Mouse (Mus musculus): Measurements from ENCODE around the gene Myo1e. TPM values are rescaled to one million over a fixed set of nuclear protein-coding genes. Genes with fewer than 3 reads are reported as not detected.

The Myo1e gene
- polyA plus RNA-seq, 1 experiment from 2014 or later, result 20.6 TPM

DNA sequence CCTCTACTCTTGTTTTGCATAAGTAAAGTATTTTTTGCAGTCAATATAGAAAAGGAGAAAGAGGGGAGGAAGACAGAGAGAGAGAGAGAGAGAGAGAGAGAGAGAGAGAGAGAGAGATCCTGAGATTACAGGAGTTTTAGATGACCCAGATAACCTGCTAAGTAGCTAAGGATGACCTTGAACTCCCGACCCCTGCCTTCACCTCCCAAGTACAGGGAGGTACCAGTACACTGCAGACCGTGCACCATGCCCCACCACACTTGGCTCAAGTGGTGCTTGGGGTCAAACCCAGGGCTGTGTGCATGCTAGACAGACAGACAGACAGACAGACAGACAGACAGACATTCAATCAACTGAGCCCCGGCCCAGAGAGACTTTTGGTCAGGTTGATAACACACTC lies 69.9 kb downstream of the Myo1e start:
- no peak overlapping the region for H3K4me3 ChIP-seq (ENCODE audit: low read length)
- H3K27ac ChIP-seq (ENCODE audit: low read depth, low read length), result no peak overlapping the region
- no peaks in the 10 kb centered on the region for H3K36me3 ChIP-seq (ENCODE audit: control insufficient read depth, insufficient read depth, low read length)
- no peak overlapping the region for H3K4me2 ChIP-seq (replicated peaks; ENCODE audit: low read depth, low read length)
- WGBS, result 85% methylated on average over 3 of the region's 3 CpGs
- H3K9ac ChIP-seq (ENCODE audit: low read depth, low read length), result no peak overlapping the region
- H3K4me1 ChIP-seq (ENCODE audit: control insufficient read depth, insufficient read depth, low read length), result no peaks in the 10 kb centered on the region
- H3K27me3 ChIP-seq (ENCODE audit: control insufficient read depth, insufficient read depth, low read length), result no peaks in the 10 kb centered on the region
- no peaks in the 10 kb centered on the region for H3K9me3 ChIP-seq (ENCODE audit: control insufficient read depth, low read length)
- ATAC-seq (ENCODE audit: low FRiP score, low TSS enrichment), result no peak

DNA sequence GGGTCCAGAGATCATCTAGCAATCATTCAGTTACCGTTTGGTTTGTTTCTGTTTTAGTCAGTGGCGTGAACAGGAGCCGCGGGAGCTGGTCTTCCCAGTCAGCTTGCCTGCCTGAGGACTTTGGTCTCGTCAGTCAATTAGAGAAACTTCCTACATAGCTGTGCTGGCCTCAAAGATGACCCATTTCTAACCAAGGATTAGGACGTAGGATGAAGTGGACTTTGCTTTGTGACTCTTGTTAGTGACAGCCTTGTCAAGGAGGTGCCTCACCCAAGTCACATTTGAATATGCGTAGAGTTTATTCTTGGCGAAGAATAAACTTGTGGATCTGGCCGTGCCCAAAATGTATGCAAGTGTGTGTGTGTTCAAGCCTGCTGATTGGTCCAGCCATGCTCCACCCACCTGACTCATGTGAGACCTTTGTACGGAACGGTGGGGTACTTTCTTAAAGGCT lies 70.4 kb downstream of the Myo1e start:
- no peaks in the 10 kb centered on the region for H3K27me3 ChIP-seq (ENCODE audit: control insufficient read depth, insufficient read depth, low read length)
- ATAC-seq (ENCODE audit: low FRiP score, low TSS enrichment), result no peak
- no peak overlapping the region for H3K4me2 ChIP-seq (replicated peaks; ENCODE audit: low read depth, low read length)
- H3K4me3 ChIP-seq (ENCODE audit: low read length), result no peak overlapping the region
- no peaks in the 10 kb centered on the region for H3K4me1 ChIP-seq (ENCODE audit: control insufficient read depth, insufficient read depth, low read length)
- no peak overlapping the region for H3K9ac ChIP-seq (ENCODE audit: low read depth, low read length)
- no peaks in the 10 kb centered on the region for H3K9me3 ChIP-seq (ENCODE audit: control insufficient read depth, low read length)
- 85% methylated on average over 11 of the region's 11 CpGs for WGBS
- no peaks in the 10 kb centered on the region for H3K36me3 ChIP-seq (ENCODE audit: control insufficient read depth, insufficient read depth, low read length)
- no peak overlapping the region for H3K27ac ChIP-seq (ENCODE audit: low read depth, low read length)

DNA sequence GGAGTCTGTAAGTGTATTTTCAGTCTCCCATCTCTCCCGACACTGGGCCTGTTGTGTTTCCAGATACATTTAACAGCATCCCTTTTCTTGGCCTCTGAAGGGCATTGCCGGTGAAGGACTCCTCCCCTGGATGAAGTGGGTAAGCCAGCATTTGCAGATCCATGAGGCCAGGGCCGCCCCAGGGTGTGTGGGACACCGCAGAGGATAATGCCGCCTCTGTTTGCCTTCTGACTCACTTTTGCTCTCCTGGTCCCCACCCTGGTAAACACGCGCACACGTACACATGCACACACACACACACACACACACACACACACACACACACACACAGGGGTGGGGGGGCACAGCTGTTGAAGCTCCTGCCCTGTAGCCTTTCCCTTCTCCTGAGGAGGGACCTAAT lies 74.3 kb downstream of the Myo1e start:
- H3K27me3 ChIP-seq (ENCODE audit: control insufficient read depth, insufficient read depth, low read length), result no peaks in the 10 kb centered on the region
- no peaks in the 10 kb centered on the region for H3K4me1 ChIP-seq (ENCODE audit: control insufficient read depth, insufficient read depth, low read length)
- no peak overlapping the region for H3K27ac ChIP-seq (ENCODE audit: low read depth, low read length)
- H3K9me3 ChIP-seq (ENCODE audit: control insufficient read depth, low read length), result no peaks in the 10 kb centered on the region
- H3K4me2 ChIP-seq (replicated peaks; ENCODE audit: low read depth, low read length), result no peak overlapping the region
- H3K9ac ChIP-seq (ENCODE audit: low read depth, low read length), result no peak overlapping the region
- no peaks in the 10 kb centered on the region for H3K36me3 ChIP-seq (ENCODE audit: control insufficient read depth, insufficient read depth, low read length)
- H3K4me3 ChIP-seq (ENCODE audit: low read length), result no peak overlapping the region
- WGBS, result 90% methylated on average over 8 of the region's 8 CpGs
- ATAC-seq (ENCODE audit: low FRiP score, low TSS enrichment), result no peak

DNA sequence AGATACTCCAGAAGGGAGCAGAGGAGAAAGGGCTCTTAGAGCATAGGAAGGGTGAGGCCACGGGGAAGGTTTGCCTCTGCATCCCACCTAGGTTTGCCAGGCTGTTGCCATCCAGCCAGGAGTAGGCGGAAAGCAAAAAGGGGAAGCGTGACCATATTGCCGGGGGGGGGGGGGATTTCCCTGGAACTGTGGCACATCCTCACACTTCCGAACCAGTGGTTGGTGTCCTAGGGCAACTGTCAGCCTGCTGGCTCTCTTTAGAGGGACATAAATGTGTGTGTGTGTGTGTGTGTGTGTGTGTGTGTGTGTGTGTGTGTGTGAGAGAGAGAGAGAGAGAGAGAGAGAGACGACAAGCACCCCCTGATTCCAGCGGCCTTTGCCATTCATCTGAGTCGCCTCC lies 75.0 kb downstream of the Myo1e start:
- H3K4me2 ChIP-seq (replicated peaks; ENCODE audit: low read depth, low read length), result no peak overlapping the region
- no peaks in the 10 kb centered on the region for H3K9me3 ChIP-seq (ENCODE audit: control insufficient read depth, low read length)
- no peaks in the 10 kb centered on the region for H3K27me3 ChIP-seq (ENCODE audit: control insufficient read depth, insufficient read depth, low read length)
- H3K4me3 ChIP-seq (ENCODE audit: low read length), result no peak overlapping the region
- no peak overlapping the region for H3K27ac ChIP-seq (ENCODE audit: low read depth, low read length)
- no peak overlapping the region for H3K9ac ChIP-seq (ENCODE audit: low read depth, low read length)
- H3K36me3 ChIP-seq (ENCODE audit: control insufficient read depth, insufficient read depth, low read length), result no peaks in the 10 kb centered on the region
- WGBS, result 85% methylated on average over 8 of the region's 8 CpGs
- ATAC-seq (ENCODE audit: low FRiP score, low TSS enrichment), result no peak
- H3K4me1 ChIP-seq (ENCODE audit: control insufficient read depth, insufficient read depth, low read length), result no peaks in the 10 kb centered on the region

DNA sequence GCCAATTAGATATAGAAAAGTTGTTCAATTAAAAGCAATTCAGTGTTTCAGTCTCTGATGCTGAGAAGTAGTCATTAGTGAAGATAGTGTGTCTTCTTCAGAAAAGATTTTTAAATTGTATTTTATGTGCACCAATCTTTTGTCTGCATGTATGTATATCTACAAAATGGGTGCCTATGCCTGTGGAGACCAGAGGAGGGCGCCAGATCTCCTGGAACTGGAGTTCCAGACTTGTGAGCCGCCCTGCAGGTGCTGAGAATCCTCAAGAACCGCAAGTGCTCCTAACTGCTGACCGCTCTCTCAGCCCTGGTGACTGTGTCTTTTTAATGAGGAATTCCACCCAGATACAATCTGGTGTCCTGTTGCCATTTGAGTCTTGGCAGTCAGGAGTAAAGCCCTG lies 76.0 kb downstream of the Myo1e start:
- WGBS, result 87% methylated on average over 4 of the region's 4 CpGs
- H3K27me3 ChIP-seq (ENCODE audit: control insufficient read depth, insufficient read depth, low read length), result no peaks in the 10 kb centered on the region
- no peak for ATAC-seq (ENCODE audit: low FRiP score, low TSS enrichment)

DNA sequence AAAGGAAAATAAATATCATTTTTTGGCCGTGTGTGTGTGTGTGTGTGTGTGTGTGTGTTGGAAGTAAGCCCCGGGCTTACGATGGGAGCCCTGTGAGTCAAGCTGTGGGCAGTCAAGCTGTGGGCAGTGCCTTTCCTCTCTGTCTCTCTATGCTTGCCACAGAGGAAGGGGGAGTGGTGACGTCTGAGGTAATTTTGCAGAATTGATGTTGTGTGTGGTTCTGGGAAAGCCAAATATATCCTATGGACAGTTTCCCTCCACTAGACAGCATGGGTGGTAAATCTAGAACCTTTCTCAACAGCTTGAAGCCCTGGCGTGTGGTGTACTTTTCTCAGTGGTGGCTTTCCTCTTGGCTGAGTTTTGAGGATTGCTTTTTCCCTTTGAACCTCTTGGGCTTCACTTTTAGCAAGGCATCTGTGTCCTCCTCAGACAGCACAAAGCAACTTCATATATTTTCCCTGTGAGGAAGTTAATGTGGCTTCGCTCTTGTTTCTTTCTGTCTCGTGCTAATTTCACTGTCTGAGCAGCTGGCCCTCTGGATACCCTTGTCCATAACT lies 77.5 kb downstream of the Myo1e start:
- no peak for ATAC-seq (ENCODE audit: low FRiP score, low TSS enrichment)
- H3K36me3 ChIP-seq (ENCODE audit: control insufficient read depth, insufficient read depth, low read length), result no peaks in the 10 kb centered on the region
- H3K9me3 ChIP-seq (ENCODE audit: control insufficient read depth, low read length), result no peaks in the 10 kb centered on the region
- no peaks in the 10 kb centered on the region for H3K4me1 ChIP-seq (ENCODE audit: control insufficient read depth, insufficient read depth, low read length)
- H3K27me3 ChIP-seq (ENCODE audit: control insufficient read depth, insufficient read depth, low read length), result no peaks in the 10 kb centered on the region
- H3K4me3 ChIP-seq (ENCODE audit: low read length), result no peak overlapping the region
- no peak overlapping the region for H3K4me2 ChIP-seq (replicated peaks; ENCODE audit: low read depth, low read length)
- 67% methylated on average over 7 of the region's 7 CpGs for WGBS
- H3K9ac ChIP-seq (ENCODE audit: low read depth, low read length), result no peak overlapping the region
- no peak overlapping the region for H3K27ac ChIP-seq (ENCODE audit: low read depth, low read length)

More for the DNA sequence above, 76.0 kb downstream of the Myo1e start:
- Histone ChIP-seq H3K4me2 (replicated peaks; ENCODE audit: low read depth, low read length) (no peak overlapping the region), H3K9me3 (ENCODE audit: control insufficient read depth, low read length) (no peaks in the 10 kb centered on the region), H3K9ac (ENCODE audit: low read depth, low read length) (no peak overlapping the region), H3K4me1 (ENCODE audit: control insufficient read depth, insufficient read depth, low read length) (no peaks in the 10 kb centered on the region), H3K36me3 (ENCODE audit: control insufficient read depth, insufficient read depth, low read length) (no peaks in the 10 kb centered on the region), H3K4me3 (ENCODE audit: low read length) (no peak overlapping the region), H3K27ac (ENCODE audit: low read depth, low read length) (no peak overlapping the region)

DNA sequence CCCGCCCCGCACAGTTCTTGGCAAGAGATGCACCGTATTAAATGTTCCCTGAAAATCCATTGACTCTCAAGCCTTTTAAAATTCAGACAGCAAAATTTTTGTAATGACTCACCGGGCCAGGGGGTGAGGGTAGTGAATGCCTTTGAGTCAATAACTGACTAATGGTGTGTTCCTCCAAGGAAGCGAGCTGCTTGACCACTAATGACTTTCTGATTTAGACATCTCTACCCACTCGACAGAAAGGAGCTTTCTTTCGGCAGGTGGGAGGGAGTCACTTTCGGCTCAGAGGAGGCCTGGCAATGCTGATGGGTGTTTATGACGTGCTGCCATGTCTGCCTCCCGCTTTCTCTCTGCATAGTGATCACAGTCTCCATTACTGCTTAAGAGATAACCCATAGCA lies 83.6 kb downstream of the Myo1e start:
- H3K9ac ChIP-seq (ENCODE audit: low read depth, low read length), result no peak overlapping the region
- no peak overlapping the region for H3K27ac ChIP-seq (ENCODE audit: low read depth, low read length)
- no peaks in the 10 kb centered on the region for H3K36me3 ChIP-seq (ENCODE audit: control insufficient read depth, insufficient read depth, low read length)
- H3K4me3 ChIP-seq (ENCODE audit: low read length), result no peak overlapping the region
- ATAC-seq (ENCODE audit: low FRiP score, low TSS enrichment), result no peak
- WGBS, result 66% methylated on average over 10 of the region's 10 CpGs
- H3K4me2 ChIP-seq (replicated peaks; ENCODE audit: low read depth, low read length), result no peak overlapping the region
- H3K27me3 ChIP-seq (ENCODE audit: control insufficient read depth, insufficient read depth, low read length), result no peaks in the 10 kb centered on the region
- H3K4me1 ChIP-seq (ENCODE audit: control insufficient read depth, insufficient read depth, low read length), result no peaks in the 10 kb centered on the region
- no peaks in the 10 kb centered on the region for H3K9me3 ChIP-seq (ENCODE audit: control insufficient read depth, low read length)

DNA sequence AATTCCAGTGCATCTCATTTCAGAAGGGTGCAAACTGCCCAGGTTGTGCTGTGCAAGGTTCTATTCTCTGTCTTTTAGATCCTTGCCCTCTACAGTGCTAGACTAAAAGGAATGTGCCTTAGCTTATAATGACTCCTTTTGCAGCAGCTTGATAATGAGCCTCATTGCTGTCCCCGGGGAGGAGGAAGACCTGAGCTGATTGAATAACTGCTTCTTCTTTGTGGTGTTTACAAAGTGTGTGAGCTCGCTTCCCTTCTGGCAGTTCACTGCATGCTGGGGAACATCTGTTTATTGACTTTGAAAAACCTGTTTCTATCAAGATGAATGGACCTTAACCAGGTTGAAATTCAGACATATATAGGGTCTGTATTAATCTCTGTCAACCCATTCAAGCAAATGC lies 89.8 kb downstream of the Myo1e start:
- no peak overlapping the region for H3K4me2 ChIP-seq (replicated peaks; ENCODE audit: low read depth, low read length)
- H3K4me3 ChIP-seq (ENCODE audit: low read length), result no peak overlapping the region
- no peak for ATAC-seq (ENCODE audit: low FRiP score, low TSS enrichment)
- H3K9ac ChIP-seq (ENCODE audit: low read depth, low read length), result no peak overlapping the region
- no peaks in the 10 kb centered on the region for H3K27me3 ChIP-seq (ENCODE audit: control insufficient read depth, insufficient read depth, low read length)
- peaks cover 3% of the 10 kb centered on the region; the same call in 1 of the 2 replicates for H3K36me3 ChIP-seq (ENCODE audit: control insufficient read depth, insufficient read depth, low read length)
- 23% methylated on average over 2 of the region's 2 CpGs for WGBS
- 0 out of 2 replicates have a peak, but pooled peaks cover 4% of the 10 kb centered on the region for H3K9me3 ChIP-seq (ENCODE audit: control insufficient read depth, low read length)
- H3K27ac ChIP-seq (ENCODE audit: low read depth, low read length), result no peak overlapping the region
- H3K4me1 ChIP-seq (ENCODE audit: control insufficient read depth, insufficient read depth, low read length), result no peaks in the 10 kb centered on the region

DNA sequence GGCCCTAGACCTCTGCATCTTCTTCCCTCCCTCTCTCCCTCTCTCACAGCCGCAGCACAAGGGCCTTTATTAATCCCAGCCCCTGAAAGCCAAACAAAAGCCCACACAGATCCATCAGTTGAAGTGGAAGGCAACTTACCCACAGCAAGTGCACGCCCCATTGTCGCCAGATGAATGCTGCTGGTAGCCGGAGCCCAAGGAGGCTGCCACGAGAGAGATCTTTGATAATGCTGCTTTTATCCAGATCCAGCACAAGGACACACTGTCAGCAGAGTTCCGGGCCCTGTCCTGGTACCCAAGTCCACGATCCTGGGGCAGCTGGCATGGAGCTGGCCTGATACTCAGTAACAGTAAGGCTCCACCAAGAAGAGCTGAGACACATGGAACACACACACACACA lies 91.1 kb downstream of the Myo1e start:
- no peak overlapping the region for H3K4me3 ChIP-seq (ENCODE audit: low read length)
- H3K36me3 ChIP-seq (ENCODE audit: control insufficient read depth, insufficient read depth, low read length), result peaks cover 3% of the 10 kb centered on the region; the same call in 1 of the 2 replicates
- no peaks in the 10 kb centered on the region for H3K4me1 ChIP-seq (ENCODE audit: control insufficient read depth, insufficient read depth, low read length)
- 0 out of 2 replicates have a peak, but pooled peaks cover 4% of the 10 kb centered on the region for H3K9me3 ChIP-seq (ENCODE audit: control insufficient read depth, low read length)
- 89% methylated on average over 7 of the region's 7 CpGs for WGBS
- no peak overlapping the region for H3K27ac ChIP-seq (ENCODE audit: low read depth, low read length)
- no peak overlapping the region for H3K4me2 ChIP-seq (replicated peaks; ENCODE audit: low read depth, low read length)
- ATAC-seq (ENCODE audit: low FRiP score, low TSS enrichment), result no peak
- no peaks in the 10 kb centered on the region for H3K27me3 ChIP-seq (ENCODE audit: control insufficient read depth, insufficient read depth, low read length)
- no peak overlapping the region for H3K9ac ChIP-seq (ENCODE audit: low read depth, low read length)

All from kidney, embryonic 14.5 days (tissue).